Mouse (Mus musculus) hindbrain, embryonic 11.5 days (tissue): ENCODE measurements around the gene Bag5. TPM values are rescaled to one million over a fixed set of nuclear protein-coding genes. Genes with fewer than 3 reads are reported as not detected.

ENCODE experiments used
- ATAC-seq: fragments of 200-750 bp; cut with Nextera tagmentation; 2 replicates; pipeline ENCODE4 v1.8.0; 2017; ENCODE audit warnings: mild to moderate bottlenecking, moderate TSS enrichment, moderate library complexity; ENCODE audit not compliant: low FRiP score
- DNase-seq: peaks from one replicate; pipeline ENCODE4 v3.0.0-alpha.2; 2015; ENCODE audit warnings: low spot score
- H3K27ac ChIP-seq: fragments of 300-500 bp; sonication (generic); 2 replicates; pipeline ENCODE4 v1.5.1; 2014; ENCODE audit warnings: mild to moderate bottlenecking, low read depth, low read length
- H3K27me3 ChIP-seq: fragments of 300-500 bp; sonication (generic); 2 replicates; pipeline ENCODE4 v1.6.1; 2014; ENCODE audit warnings: mild to moderate bottlenecking, low read length, moderate library complexity, mixed read lengths; ENCODE audit not compliant: control insufficient read depth, insufficient read depth
- H3K36me3 ChIP-seq: fragments of 300-500 bp; sonication (generic); 2 replicates; pipeline ENCODE4 v1.6.1; 2014; ENCODE audit warnings: mild to moderate bottlenecking, low read length, moderate library complexity, mixed read lengths; ENCODE audit not compliant: control insufficient read depth, insufficient read depth
- H3K4me1 ChIP-seq: fragments of 300-500 bp; sonication (generic); replicated peaks from 2 replicates; pipeline ENCODE4 v1.6.1; 2014; ENCODE audit warnings: low read length, mixed read lengths; ENCODE audit not compliant: control insufficient read depth, insufficient read depth
- H3K4me2 ChIP-seq: fragments of 300-500 bp; sonication (generic); replicated peaks from 2 replicates; pipeline ENCODE4 v1.6.1; 2014; ENCODE audit warnings: mild to moderate bottlenecking, low read depth, low read length
- H3K4me3 ChIP-seq: fragments of 300-500 bp; sonication (generic); 2 replicates; pipeline ENCODE4 v1.5.1; 2014; ENCODE audit warnings: low read depth, low read length
- H3K9ac ChIP-seq: fragments of 300-500 bp; sonication (generic); 2 replicates; pipeline ENCODE4 v1.6.1; 2014; ENCODE audit warnings: low read depth, low read length
- H3K9me3 ChIP-seq: fragments of 300-500 bp; sonication (generic); 2 replicates; pipeline ENCODE4 v1.6.1; 2016; ENCODE audit warnings: low read length; ENCODE audit not compliant: control insufficient read depth
- WGBS: fragments of 180-500 bp; shearing (Covaris S2); extraction: QIAGEN DNeasy Blood & Tissue Kit; methylation state at CpG from one replicate; pipeline ENCODE4 v1.1.7; 2014; 5-methylcytosine and 5-hydroxymethylcytosine counted together
- polyA plus RNA-seq: library from polyadenylated mRNA; unstranded; fragments of >200 nt; fragmentation: Nextera tagmentation; extraction: Ambion mirVana; gene quantifications from 2 replicates; pipeline ENCODE4 v1.2.1, GENCODE M21; 2014

Gene Bag5
- polyA plus RNA-seq, 1 experiment from 2014 or later = 61.5 TPM

- H3K4me2 ChIP-seq = no peak overlapping the region
- H3K36me3 ChIP-seq = no peaks in the 10 kb centered on the region
- no peaks in the 10 kb centered on the region for H3K27me3 ChIP-seq
- DNase-seq (no peak), ATAC-seq (no peak)
- no peak overlapping the region for H3K27ac ChIP-seq
- 92% methylated on average over 11 of the region's 11 CpGs for WGBS
- no peak overlapping the region for H3K4me3 ChIP-seq
- peaks cover 37% of the 10 kb centered on the region for H3K4me1 ChIP-seq
- no peak overlapping the region for H3K9ac ChIP-seq
- no peaks in the 10 kb centered on the region for H3K9me3 ChIP-seq
These were observed 23.6 kb downstream of the Bag5 start for GRCm38 (mm10) chr12:111689426-111689825.

GRCm38 (mm10) chr12:111688069-111688428 lies 25.0 kb downstream of the Bag5 start:
- Histone ChIP-seq H3K4me2 (no peak overlapping the region), H3K4me3 (no peak overlapping the region), H3K4me1 (peaks cover 27% of the 10 kb centered on the region), H3K9ac (peak overlapping the region; percentile 40), H3K36me3 (no peaks in the 10 kb centered on the region), H3K27ac (peak overlapping the region; percentile 75), H3K27me3 (no peaks in the 10 kb centered on the region), H3K9me3 (no peaks in the 10 kb centered on the region)
- 18% methylated on average over 2 of the region's 2 CpGs for WGBS
- ATAC-seq = no peak
- no peak for DNase-seq

GRCm38 (mm10) chr12:111687350-111688068 lies 25.5 kb downstream of the Bag5 start:
- DNase-seq = no peak
- no peak overlapping the region for H3K4me3 ChIP-seq
- peak overlapping the region; percentile 75 for H3K27ac ChIP-seq
- H3K9ac ChIP-seq = peak overlapping the region; percentile 40
- no peaks in the 10 kb centered on the region for H3K9me3 ChIP-seq
- H3K4me1 ChIP-seq = peaks cover 23% of the 10 kb centered on the region
- ATAC-seq = no peak
- no peak overlapping the region for H3K4me2 ChIP-seq
- no peaks in the 10 kb centered on the region for H3K36me3 ChIP-seq
- no peaks in the 10 kb centered on the region for H3K27me3 ChIP-seq
- WGBS = 28% methylated on average over 14 of the region's 14 CpGs

- Histone ChIP-seq H3K36me3 (no peaks in the 10 kb centered on the region), H3K4me1 (peaks cover 18% of the 10 kb centered on the region), H3K4me2 (no peak overlapping the region), H3K27ac (no peak overlapping the region), H3K9me3 (no peaks in the 10 kb centered on the region), H3K27me3 (no peaks in the 10 kb centered on the region), H3K9ac (no peak overlapping the region), H3K4me3 (no peak overlapping the region)
- ATAC-seq = no peak
- DNase-seq = no peak
- WGBS = 88% methylated on average over 4 of the region's 4 CpGs
These were observed 26.7 kb downstream of the Bag5 start for GRCm38 (mm10) chr12:111686390-111686789.

GRCm38 (mm10) chr12:111682806-111683205 lies 30.3 kb downstream of the Bag5 start:
- Histone ChIP-seq H3K4me2 (no peak overlapping the region), H3K4me1 (peaks cover 12% of the 10 kb centered on the region; the same call in 1 of the 2 replicates), H3K27me3 (no peaks in the 10 kb centered on the region), H3K4me3 (no peak overlapping the region), H3K9me3 (no peaks in the 10 kb centered on the region), H3K36me3 (no peaks in the 10 kb centered on the region), H3K27ac (no peak overlapping the region), H3K9ac (no peak overlapping the region)
- 61% methylated on average over 5 of the region's 5 CpGs for WGBS
- no peak for ATAC-seq
- no peak for DNase-seq

GRCm38 (mm10) chr12:111682003-111682402 lies 31.1 kb downstream of the Bag5 start:
- peaks cover 8% of the 10 kb centered on the region; the same call in 1 of the 2 replicates for H3K4me1 ChIP-seq

GRCm38 (mm10) chr12:111681305-111681704 lies 31.8 kb downstream of the Bag5 start:
- Histone ChIP-seq H3K27me3 (no peaks in the 10 kb centered on the region), H3K4me1 (peaks cover 9% of the 10 kb centered on the region; the same call in 1 of the 2 replicates), H3K36me3 (no peaks in the 10 kb centered on the region), H3K4me3 (no peak overlapping the region), H3K9me3 (no peaks in the 10 kb centered on the region), H3K27ac (no peak overlapping the region), H3K4me2 (no peak overlapping the region), H3K9ac (no peak overlapping the region)
- ATAC-seq (no peak), DNase-seq (no peak)
- 80% methylated on average over 8 of the region's 8 CpGs for WGBS

More at GRCm38 (mm10) chr12:111682003-111682402, 31.1 kb downstream of the Bag5 start:
- no peak overlapping the region for H3K9ac ChIP-seq
- H3K4me3 ChIP-seq = no peak overlapping the region
- H3K9me3 ChIP-seq = no peaks in the 10 kb centered on the region
- DNase-seq (no peak), ATAC-seq (no peak)
- no peak overlapping the region for H3K4me2 ChIP-seq
- no peaks in the 10 kb centered on the region for H3K27me3 ChIP-seq
- 0 out of 2 replicates have a peak overlapping the region, but pooled peaks have one; percentile 9 for H3K27ac ChIP-seq
- H3K36me3 ChIP-seq = no peaks in the 10 kb centered on the region
- WGBS = 76% methylated on average over 5 of the region's 5 CpGs

- H3K4me1 ChIP-seq = peaks cover 9% of the 10 kb centered on the region; the same call in 1 of the 2 replicates
- ATAC-seq = no peak
- H3K9me3 ChIP-seq = no peaks in the 10 kb centered on the region
- H3K27me3 ChIP-seq = no peaks in the 10 kb centered on the region
- WGBS = 95% methylated on average over 13 of the region's 13 CpGs
- no peak overlapping the region for H3K27ac ChIP-seq
- H3K36me3 ChIP-seq = no peaks in the 10 kb centered on the region
- no peak overlapping the region for H3K9ac ChIP-seq
- no peak overlapping the region for H3K4me2 ChIP-seq
- H3K4me3 ChIP-seq = no peak overlapping the region
- no peak for DNase-seq
These were observed 32.4 kb downstream of the Bag5 start for GRCm38 (mm10) chr12:111680661-111681060.

- no peak overlapping the region for H3K27ac ChIP-seq
These were observed 34.1 kb downstream of the Bag5 start for GRCm38 (mm10) chr12:111678997-111679396.

More at GRCm38 (mm10) chr12:111678997-111679396, 34.1 kb downstream of the Bag5 start:
- no peak for ATAC-seq
- no peak for DNase-seq
- WGBS = 53% methylated on average over 7 of the region's 7 CpGs
- no peaks in the 10 kb centered on the region for H3K27me3 ChIP-seq
- peak overlapping the region; percentile 72 for H3K9ac ChIP-seq
- no peaks in the 10 kb centered on the region for H3K36me3 ChIP-seq
- H3K4me1 ChIP-seq = peaks cover 9% of the 10 kb centered on the region; the same call in 1 of the 2 replicates
- peak overlapping the region; percentile 84 for H3K4me2 ChIP-seq
- no peaks in the 10 kb centered on the region for H3K9me3 ChIP-seq
- H3K4me3 ChIP-seq = peak overlapping the region; percentile 90
